ENCODE assay signal across 8 mouse cellular contexts in the genomic region with DNA sequence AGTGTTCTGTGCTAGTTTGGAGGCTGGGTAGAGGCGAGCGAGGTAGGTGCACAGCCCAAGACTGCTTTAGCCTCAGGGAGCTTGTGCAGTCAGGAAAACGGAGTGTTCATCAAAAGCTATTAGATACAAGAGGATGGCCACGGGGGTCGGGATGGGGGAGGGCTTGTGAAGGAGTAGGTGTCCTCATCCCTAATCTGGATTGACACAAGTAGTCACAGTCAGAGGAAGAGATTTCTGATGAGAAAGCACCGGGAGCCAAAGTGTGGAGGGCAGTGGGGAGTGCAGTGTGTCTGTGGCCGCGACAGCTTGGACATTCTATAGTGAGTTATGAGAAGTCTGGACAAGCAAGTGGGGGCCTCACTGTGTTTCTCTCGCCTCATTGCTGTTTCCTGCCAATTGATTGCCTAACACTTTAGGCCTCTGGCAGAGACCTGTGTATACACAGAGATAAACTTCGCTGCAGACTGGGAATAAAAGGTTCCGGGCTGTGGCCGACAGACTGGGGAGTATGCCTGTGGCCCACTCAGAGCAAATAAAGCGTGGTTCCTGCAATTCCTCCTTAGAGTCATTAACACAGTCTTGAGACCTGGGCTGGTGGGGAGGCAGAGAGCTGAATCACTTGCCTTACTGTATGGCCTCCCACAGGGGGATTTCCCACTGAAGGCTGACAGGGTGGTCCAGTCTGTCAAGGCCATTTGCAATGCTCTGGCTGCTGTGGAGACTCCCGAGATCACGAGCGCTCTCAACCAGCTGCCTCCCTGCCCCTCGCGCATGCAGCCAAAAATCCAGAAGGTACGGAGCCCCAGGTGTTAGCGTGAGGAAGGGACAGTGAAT. TPM values are rescaled to one million over a fixed set of nuclear protein-coding genes. Genes with fewer than 3 reads are reported as not detected.
A peak's percentile ranks its signal among the peaks of the same experiment; 100 is the strongest.
DNase-seq lines count a peak whose midpoint lies in the region; ATAC-seq lines count a peak whose summit lies in the region.

No protein-coding gene starts in this region.

- peak; percentile 44 for ATAC-seq in kidney, embryonic 15.5 days (replicated peaks; ENCODE audit: low FRiP score)
- ATAC-seq in embryonic facial prominence, embryonic 15.5 days (ENCODE audit: insufficient number of reproducible peaks, low FRiP score, low TSS enrichment, low read depth): no peak
- 0 out of 2 replicates have a peak, but pooled peaks have one; percentile 4 for ATAC-seq in megakaryocyte progenitor cell, adult 5-6 weeks (replicated peaks; ENCODE audit: poor library complexity)

- H3K27ac ChIP-seq in kidney, embryonic 15.5 days: peak overlapping the region; percentile 68
- H3K27ac ChIP-seq in embryonic facial prominence, embryonic 15.5 days (replicated peaks): peak overlapping the region; percentile 60; the same call in 1 of the 2 replicates
- H3K27ac ChIP-seq in hindbrain, embryonic 10.5 days: peak overlapping the region; percentile 98

- H3K4me1 ChIP-seq in kidney, embryonic 15.5 days: peaks cover 42% of the 10 kb centered on the region
- H3K4me1 ChIP-seq in embryonic facial prominence, embryonic 15.5 days: peaks cover 20% of the 10 kb centered on the region
- peaks cover 86% of the 10 kb centered on the region for H3K4me1 ChIP-seq in hindbrain, embryonic 10.5 days (replicated peaks)

- no peaks in the 10 kb centered on the region for H3K27me3 ChIP-seq in kidney, embryonic 15.5 days
- no peaks in the 10 kb centered on the region for H3K27me3 ChIP-seq in embryonic facial prominence, embryonic 15.5 days
- H3K27me3 ChIP-seq in hindbrain, embryonic 10.5 days (ENCODE audit: insufficient read depth, poor library complexity, severe bottlenecking): 0 out of 2 replicates have a peak, but pooled peaks cover under 1% of the 10 kb centered on the region

- WGBS in kidney, embryonic 15.5 days: 24% methylated on average over 20 of the region's 20 CpGs
- 49% methylated on average over 20 of the region's 20 CpGs for WGBS in embryonic facial prominence, embryonic 15.5 days
- WGBS in hindbrain, embryonic 10.5 days: 68% methylated on average over 20 of the region's 20 CpGs

- no peak for DNase-seq in kidney, adult 8-10 months
- no peak for DNase-seq in hindbrain, embryonic 10.5 days (ENCODE audit: low spot score)
- no peak for DNase-seq in layer of hippocampus, postnatal 36 days
- DNase-seq in adrenal gland, postnatal 14 days: no peak
- DNase-seq in left cerebral cortex, adult 11 months (ENCODE audit: low spot score): no peak

- no peak overlapping the region for H3K9ac ChIP-seq in kidney, embryonic 15.5 days
- H3K9ac ChIP-seq in embryonic facial prominence, embryonic 15.5 days: no peak overlapping the region

- no peak overlapping the region for H3K4me3 ChIP-seq in kidney, embryonic 15.5 days (replicated peaks)
- no peak overlapping the region for H3K4me3 ChIP-seq in embryonic facial prominence, embryonic 15.5 days (replicated peaks)
- H3K4me3 ChIP-seq in hindbrain, embryonic 10.5 days: no peak overlapping the region

- H3K4me2 ChIP-seq in kidney, embryonic 15.5 days: 0 out of 2 replicates have a peak overlapping the region, but pooled peaks have one; percentile 12
- H3K4me2 ChIP-seq in embryonic facial prominence, embryonic 15.5 days (replicated peaks): no peak overlapping the region

- peaks cover 12% of the 10 kb centered on the region; the same call in 1 of the 2 replicates for H3K36me3 ChIP-seq in kidney, embryonic 15.5 days
- H3K36me3 ChIP-seq in embryonic facial prominence, embryonic 15.5 days: peaks cover 19% of the 10 kb centered on the region; the same call in 1 of the 2 replicates
- peaks cover 94% of the 10 kb centered on the region for H3K36me3 ChIP-seq in hindbrain, embryonic 10.5 days

- no peaks in the 10 kb centered on the region for H3K9me3 ChIP-seq in kidney, embryonic 15.5 days (replicated peaks)
- H3K9me3 ChIP-seq in embryonic facial prominence, embryonic 15.5 days (replicated peaks): no peaks in the 10 kb centered on the region
- H3K9me3 ChIP-seq in hindbrain, embryonic 10.5 days: no peaks in the 10 kb centered on the region

RNA-seq across cellular contexts. Expression of gene Pik3c2b, which starts 31.4 kb away (rescaled TPM):
- polyA plus RNA-seq in kidney, embryonic 15.5 days (2015; fragmentation: Nextera tagmentation; extraction: Ambion mirVana): 6.1 and 6.3 TPM in 2 replicates
- polyA plus RNA-seq in embryonic facial prominence, embryonic 15.5 days (2015; fragmentation: Nextera tagmentation; extraction: Ambion mirVana): 6.2 and 8.1 TPM in 2 replicates
- polyA plus RNA-seq in hindbrain, embryonic 10.5 days (2016; fragmentation: Nextera tagmentation; extraction: Ambion mirVana): 16.8 and 20.8 TPM in 2 replicates
- total RNA-seq in megakaryocyte progenitor cell, adult 5-6 weeks (2015): 1.8 and 2.6 TPM in 2 replicates
- 1.5 and 1.7 TPM in 2 replicates for total RNA-seq in megakaryocyte progenitor cell, adult 5-6 weeks (2017)
- total RNA-seq in layer of hippocampus, postnatal 36 days (2021): 10 to 100 TPM; 14.7 to 16.2 TPM
- total RNA-seq in adrenal gland, postnatal 14 days (2021): 8.4 and 11.3 TPM in 2 replicates

RNA-seq across cellular contexts. Expression of gene Mdm4, which starts 46.5 kb away (rescaled TPM):
- polyA plus RNA-seq in kidney, embryonic 15.5 days (2015; fragmentation: Nextera tagmentation; extraction: Ambion mirVana): 32.4 and 32.6 TPM in 2 replicates
- 33.5 and 42.3 TPM in 2 replicates for polyA plus RNA-seq in embryonic facial prominence, embryonic 15.5 days (2015; fragmentation: Nextera tagmentation; extraction: Ambion mirVana)
- polyA plus RNA-seq in hindbrain, embryonic 10.5 days (2016; fragmentation: Nextera tagmentation; extraction: Ambion mirVana): 31.9 and 36.3 TPM in 2 replicates
- 65.0 and 85.1 TPM in 2 replicates for total RNA-seq in megakaryocyte progenitor cell, adult 5-6 weeks (2015)
- total RNA-seq in megakaryocyte progenitor cell, adult 5-6 weeks (2017): 105 and 121 TPM in 2 replicates
- 100 to 1,000 TPM in 1 of 2 experiments, 10 to 100 TPM in 1; 86.0 to 101 TPM for total RNA-seq in layer of hippocampus, postnatal 36 days (2021)
- 73.7 and 95.4 TPM in 2 replicates for total RNA-seq in adrenal gland, postnatal 14 days (2021)

RNA-seq across cellular contexts. Expression of gene Ppp1r15b, which starts 54.0 kb away (rescaled TPM):
- polyA plus RNA-seq in kidney, embryonic 15.5 days (2015; fragmentation: Nextera tagmentation; extraction: Ambion mirVana): 42.1 and 42.2 TPM in 2 replicates
- 34.8 and 35.6 TPM in 2 replicates for polyA plus RNA-seq in embryonic facial prominence, embryonic 15.5 days (2015; fragmentation: Nextera tagmentation; extraction: Ambion mirVana)
- 46.2 and 54.6 TPM in 2 replicates for polyA plus RNA-seq in hindbrain, embryonic 10.5 days (2016; fragmentation: Nextera tagmentation; extraction: Ambion mirVana)
- total RNA-seq in megakaryocyte progenitor cell, adult 5-6 weeks (2015): 54.1 and 60.2 TPM in 2 replicates
- 86.1 and 90.7 TPM in 2 replicates for total RNA-seq in megakaryocyte progenitor cell, adult 5-6 weeks (2017)
- 10 to 100 TPM; 42.5 to 44.2 TPM for total RNA-seq in layer of hippocampus, postnatal 36 days (2021)
- 84.9 and 95.0 TPM in 2 replicates for total RNA-seq in adrenal gland, postnatal 14 days (2021)
